Mouse (Mus musculus) heart, adult 9 months (tissue): ENCODE results near the gene Ssbp2.

Experiments used
- DNase-seq, 2 experiments: peaks; one replicate each; pipeline ENCODE4 v3.0.0; 2022; ENCODE audit warnings: low spot score in 2 of 2

Gene Ssbp2

DNA sequence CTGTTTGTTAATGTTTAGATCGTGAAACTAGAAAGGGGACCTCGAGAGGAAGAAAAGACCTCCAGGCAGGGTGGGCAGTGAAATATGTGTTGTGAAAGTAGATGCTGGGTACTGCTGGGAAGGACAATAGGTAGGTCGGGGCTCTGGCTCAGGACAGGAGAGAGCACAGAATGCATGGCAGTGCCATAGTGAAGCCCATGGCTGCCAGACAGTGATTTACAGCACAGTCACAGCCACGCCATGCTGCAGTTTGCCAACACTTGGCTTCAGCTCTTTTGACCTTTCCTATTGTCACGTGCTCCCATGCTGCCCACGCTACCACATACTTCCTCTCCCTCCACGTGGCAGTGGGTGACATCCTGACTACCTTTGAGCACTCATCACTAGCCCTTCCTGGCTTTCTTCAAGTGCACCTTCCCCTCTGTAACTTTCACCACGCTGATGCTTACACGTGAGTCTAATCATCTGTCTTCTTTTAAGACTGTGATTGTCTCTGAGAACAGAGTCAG is 171.3 kb downstream of the Ssbp2 start:
- no peak for DNase-seq

DNA sequence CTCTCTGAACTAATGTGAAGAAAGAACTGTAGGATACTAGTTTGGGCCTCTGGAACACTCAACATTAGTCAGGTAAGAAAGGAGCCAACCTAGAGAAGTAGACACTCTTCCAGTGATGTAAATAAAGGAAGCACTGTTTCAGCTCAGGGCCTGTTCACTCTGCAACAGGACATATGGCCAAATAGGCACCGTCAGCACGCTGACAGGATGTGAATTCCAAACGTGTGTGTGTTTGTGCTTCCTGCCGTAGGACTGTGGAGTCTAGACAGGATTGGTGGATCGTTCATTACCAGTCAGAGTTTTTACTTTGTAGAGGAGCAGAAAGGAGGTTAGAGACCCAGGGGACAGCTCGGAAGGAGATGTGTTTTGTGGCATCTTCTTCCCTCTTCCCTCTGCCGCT is 174.0 kb downstream of the Ssbp2 start:
- DNase-seq = no peak

GRCm38 (mm10) chr13:91635957-91636356 is 175.9 kb downstream of the Ssbp2 start:
- DNase-seq = no peak

- DNase-seq = peak; percentile 27 to 65
Measured at GRCm38 (mm10) chr13:91636814-91637213, 176.7 kb downstream of the Ssbp2 start.

GRCm38 (mm10) chr13:91638836-91639235 is 178.8 kb downstream of the Ssbp2 start:
- DNase-seq = no peak

GRCm38 (mm10) chr13:91640219-91640618 is 180.1 kb downstream of the Ssbp2 start:
- no peak for DNase-seq

- no peak for DNase-seq
Measured at GRCm38 (mm10) chr13:91648240-91648639, 188.2 kb downstream of the Ssbp2 start.

DNA sequence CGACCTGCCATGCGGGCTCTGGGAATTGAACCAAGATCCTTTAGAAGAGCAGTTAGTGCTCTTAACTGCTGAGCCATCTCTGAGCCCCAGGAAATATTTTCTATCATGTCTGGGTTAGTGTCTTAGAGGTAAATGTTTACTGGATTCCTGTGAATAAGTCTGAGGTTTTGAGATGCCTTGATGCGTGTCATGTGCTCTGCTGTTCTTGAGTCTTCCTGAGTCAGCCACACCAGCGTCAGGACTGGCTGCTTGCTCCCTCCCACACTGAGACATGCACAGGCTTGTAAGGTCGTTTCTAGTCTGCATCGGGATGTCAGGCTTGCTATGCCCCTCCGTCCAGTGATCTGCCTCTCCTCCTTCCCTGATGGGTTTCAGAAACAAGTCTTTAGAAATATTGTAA is 189.8 kb downstream of the Ssbp2 start:
- no peak for DNase-seq

- DNase-seq = no peak
Measured at GRCm38 (mm10) chr13:91661068-91661795, 201.1 kb downstream of the Ssbp2 start.

GRCm38 (mm10) chr13:91662751-91663150 is 202.7 kb downstream of the Ssbp2 start:
- DNase-seq = no peak

DNA sequence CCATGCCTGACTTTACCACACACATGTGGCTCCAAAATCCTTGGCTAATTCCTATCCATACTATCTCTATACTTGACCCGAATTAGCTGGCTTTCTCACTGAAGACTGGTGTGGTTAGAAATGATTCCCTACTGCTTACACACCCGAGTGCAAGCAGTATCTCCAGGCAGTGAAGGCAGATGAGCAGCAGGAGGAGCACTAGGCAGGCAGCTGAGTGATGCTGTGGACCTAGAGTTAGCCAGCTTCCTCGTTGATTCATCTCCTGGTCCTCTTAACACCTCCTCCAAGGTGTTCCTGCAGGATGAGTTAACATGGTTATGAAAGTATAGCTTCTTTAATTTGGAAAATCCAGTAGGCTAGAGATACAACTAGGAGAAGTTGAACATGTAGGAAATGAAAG is 213.2 kb downstream of the Ssbp2 start:
- DNase-seq = no peak

DNA sequence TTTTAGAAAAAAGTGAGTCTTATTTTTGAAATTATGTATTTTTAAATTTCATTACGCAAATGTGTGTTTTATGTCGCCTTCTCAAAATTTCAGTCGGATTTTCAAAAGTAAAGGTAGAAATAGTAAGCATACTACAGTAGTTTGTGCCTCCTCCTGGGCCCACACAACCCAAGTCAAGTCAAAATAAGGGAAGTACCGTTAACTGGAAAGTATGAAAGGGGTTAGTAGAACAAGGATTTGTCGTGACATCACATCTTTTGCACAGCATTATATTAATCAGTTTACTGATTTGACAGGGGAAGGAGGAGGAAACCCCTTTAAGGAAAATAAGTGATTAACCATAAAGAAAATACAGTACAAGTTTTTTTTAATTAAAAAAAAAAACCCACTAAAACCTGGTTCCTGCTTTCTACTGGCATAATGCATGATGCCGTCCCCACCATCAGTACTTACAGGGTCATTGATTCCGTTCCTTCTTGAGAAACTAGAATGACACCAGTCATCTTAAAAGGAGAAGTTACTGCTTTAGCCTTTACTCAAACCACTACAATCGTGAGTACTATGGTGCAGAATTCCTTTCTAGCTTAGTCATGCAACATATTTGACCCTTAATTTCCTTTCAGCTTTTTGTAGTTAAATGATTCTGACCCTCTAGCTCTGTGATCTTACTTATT is 220.8 kb downstream of the Ssbp2 start:
- DNase-seq = no peak

DNA sequence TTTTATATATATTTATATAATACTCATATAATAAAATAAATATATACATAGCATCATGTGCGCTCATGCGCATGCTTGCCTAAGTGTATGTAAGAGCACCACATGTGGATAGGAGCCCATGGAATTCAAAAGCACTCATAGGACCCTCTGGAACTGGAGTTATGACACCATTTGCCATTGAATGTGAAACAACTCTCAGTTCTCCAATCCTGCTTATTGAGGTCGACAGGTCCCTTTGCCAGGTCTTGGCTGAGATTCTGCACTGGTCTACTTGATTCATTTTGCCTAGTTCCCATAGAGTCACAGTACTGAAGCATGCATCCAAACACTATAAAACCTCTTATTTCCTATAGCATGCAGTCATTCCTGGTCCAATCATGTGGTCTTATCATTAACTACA is 221.4 kb downstream of the Ssbp2 start:
- no peak for DNase-seq

DNA sequence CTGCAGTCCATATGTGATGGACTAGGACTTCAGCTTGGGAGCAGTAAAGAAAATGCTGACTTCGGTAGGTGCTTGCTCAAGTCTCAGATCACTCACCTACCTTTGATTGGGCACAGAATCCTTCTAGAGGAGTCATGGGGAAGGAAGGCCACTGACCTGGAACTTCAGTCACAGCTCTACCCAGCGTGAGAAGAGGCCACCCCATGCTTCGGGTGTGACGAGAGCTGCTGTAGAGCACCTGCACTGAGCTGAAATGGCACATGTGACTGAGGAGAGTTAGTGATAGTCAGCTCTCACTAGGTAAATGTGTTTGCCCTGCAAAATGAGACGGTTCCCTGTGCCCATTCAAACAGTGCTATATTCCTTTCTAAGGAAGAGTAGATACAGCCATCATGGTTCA is 230.0 kb downstream of the Ssbp2 start:
- no peak for DNase-seq

GRCm38 (mm10) chr13:91693615-91694014 is 233.5 kb downstream of the Ssbp2 start:
- DNase-seq = no peak

DNA sequence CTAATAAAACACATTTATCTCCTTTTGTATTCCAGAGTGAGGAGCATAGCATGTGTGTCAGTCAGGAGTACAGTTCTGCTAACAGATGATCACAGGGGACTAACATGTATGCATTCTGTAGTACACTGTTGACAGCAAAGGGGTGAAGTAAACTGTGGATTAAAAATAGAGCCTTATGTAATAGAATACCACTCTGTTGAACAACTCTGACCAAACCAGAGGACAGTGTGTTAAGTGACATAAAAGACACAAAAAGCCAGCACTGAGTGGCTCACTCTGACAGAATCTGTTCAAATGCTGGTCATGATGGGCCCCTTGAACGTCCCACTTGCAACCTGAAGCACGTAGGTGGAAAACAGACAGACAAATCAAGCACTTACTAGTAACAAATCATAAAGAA is 235.3 kb downstream of the Ssbp2 start:
- DNase-seq = no peak

DNA sequence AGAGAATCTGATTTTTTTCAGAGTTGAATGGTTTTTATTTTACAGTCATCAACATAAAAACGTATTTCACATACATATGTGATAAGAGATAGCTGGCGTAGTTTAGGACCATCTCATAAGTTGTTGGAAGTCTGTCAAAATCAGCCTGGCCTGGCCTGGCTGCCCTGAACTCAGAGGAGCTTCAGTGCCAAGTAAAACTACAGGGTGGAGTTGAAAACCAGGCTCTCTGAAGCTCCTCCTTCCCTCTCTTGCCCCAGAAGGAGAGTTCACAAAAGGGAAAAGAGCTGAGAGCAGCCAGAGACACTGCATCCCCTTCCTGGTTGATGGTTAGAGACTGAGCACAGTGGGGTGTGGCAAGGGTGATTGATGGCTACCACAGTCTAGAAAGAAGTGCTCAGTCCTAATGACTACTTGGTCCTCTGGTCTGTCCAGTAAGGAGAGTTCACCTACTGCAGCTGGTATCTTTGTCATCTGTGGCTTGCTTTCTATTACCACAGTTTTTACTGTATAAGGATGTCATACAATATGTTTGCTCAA is 236.1 kb downstream of the Ssbp2 start:
- peak; percentile 11 to 23 for DNase-seq

DNA sequence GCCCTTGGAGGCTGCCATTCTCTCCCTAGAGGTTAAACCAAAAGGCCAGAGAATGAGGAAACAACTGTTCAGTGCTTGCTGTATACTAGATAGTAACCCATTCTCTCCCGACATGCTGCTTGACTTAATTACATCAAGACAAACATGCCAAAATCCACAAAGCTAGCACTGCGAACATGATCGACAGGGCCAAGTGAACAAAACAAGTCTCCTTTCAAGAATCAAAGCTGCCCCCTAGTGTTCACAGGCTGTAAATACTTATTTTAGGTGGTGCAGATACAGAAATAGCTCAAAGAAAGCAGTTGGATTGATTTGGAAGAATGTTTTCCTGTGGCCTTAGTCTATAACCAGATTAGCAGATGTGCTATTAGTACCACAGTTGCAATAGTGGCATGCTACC is 236.9 kb downstream of the Ssbp2 start:
- DNase-seq = peak in 1 of 2 experiments; percentile 27

DNA sequence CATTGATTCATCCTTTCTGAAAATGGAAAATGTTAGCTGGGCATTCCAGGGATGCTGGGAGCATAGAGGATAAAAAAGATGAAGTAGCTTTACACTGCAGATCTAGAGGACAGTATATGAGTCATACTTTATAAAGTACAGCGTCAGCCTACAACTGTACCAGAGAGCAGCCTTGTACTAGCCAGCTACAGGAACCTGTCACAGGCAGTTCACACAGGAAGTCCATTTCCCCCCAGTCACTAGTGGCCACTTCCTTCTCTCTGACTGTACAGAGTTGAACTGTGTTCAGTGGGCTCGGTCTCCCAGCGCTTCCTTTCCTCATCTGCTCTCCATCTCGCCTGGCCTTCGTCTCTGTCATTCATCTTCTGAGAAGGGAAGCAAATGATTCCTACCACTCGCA is 242.3 kb downstream of the Ssbp2 start:
- no peak for DNase-seq

DNA sequence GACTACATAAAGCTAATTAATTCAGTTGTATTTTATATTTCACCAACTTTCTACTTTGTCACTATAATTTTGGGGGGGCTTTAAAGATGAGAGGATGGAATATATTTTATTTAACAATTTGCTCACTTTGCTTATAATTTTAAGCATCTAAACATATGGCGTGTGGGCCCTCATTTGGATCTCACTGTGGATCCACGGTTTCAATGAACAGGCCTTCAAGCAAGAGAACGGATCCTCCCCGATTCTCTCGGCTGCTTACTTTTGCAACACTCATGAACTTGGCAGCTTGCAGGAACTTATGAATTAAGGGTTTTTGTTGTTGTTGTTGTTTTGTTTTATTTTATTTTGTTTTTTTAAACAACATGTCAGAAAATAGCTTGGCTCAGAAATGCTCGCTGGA is 259.4 kb downstream of the Ssbp2 start:
- DNase-seq = no peak

GRCm38 (mm10) chr13:91723108-91723735 is 263.1 kb downstream of the Ssbp2 start:
- DNase-seq = no peak

DNA sequence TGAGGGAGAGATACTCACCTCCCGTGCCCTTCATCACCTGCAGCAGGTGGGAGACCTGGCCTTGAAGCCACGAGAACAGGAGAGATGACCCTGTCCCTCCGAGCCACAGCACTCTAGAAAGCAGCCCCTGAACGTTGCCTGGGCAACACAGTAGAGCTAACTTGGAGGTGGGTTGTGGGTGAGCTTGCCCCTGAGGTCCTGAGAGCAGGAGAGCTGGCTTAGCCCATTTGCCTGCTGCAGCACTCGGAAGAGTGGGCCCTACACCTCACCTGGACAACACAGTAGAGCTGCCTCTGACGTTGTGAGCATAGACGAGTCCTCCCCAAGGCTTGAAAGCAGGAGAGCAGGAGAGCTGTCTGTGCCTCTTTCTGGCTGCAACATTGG is 263.6 kb downstream of the Ssbp2 start:
- no peak for DNase-seq

- DNase-seq = no peak
Measured at GRCm38 (mm10) chr13:91724211-91724610, 264.1 kb downstream of the Ssbp2 start.
